Mouse (Mus musculus): ENCODE data around the gene Lax1. TPM values are rescaled to one million over a fixed set of nuclear protein-coding genes. Genes with fewer than 3 reads are reported as not detected.

The Lax1 gene
- total RNA-seq, 2 experiments from 2014 or later = 0.41 TPM

Small RNAs within 50 kb of the gene (microRNA-seq; reads per million reads assigned to microRNA genes)
- gene Mir6903 = 0 to 0.82 reads per million in 2 experiments

Other genes starting within 250 kb of the Lax1 start
- 100 to 1,000 TPM; 144 to 149 TPM for gene Snrpe, start 79.8 kb downstream of the Lax1 start, total RNA-seq (2021)
- 10 to 100 TPM; 13.4 to 14.3 TPM for gene Zbed6, start 29.2 kb downstream of the Lax1 start, total RNA-seq (2021)
- 10 to 100 TPM; 37.3 to 40.5 TPM for gene Gm38394, start 28.8 kb downstream of the Lax1 start, total RNA-seq (2021)
- gene Atp2b4, start 110.9 kb upstream of the Lax1 start, total RNA-seq (2021) = 10 to 100 TPM; 32.4 to 37.4 TPM
- under 1 TPM; 0.16 to 0.29 TPM for gene Optc, start 217.9 kb upstream of the Lax1 start, total RNA-seq (2021)
- 10 to 100 TPM; 14.5 to 15.0 TPM for gene Prelp, start 231.3 kb upstream of the Lax1 start, total RNA-seq (2021)